Mouse (Mus musculus): ENCODE measurements at regions not wholly inside any gene's neighbourhood (a gene's known extent, or its start where the extent isn't known, plus 50 kb on each side); places are given as distances from the start of the nearest gene placed in this dataset.

DNA sequence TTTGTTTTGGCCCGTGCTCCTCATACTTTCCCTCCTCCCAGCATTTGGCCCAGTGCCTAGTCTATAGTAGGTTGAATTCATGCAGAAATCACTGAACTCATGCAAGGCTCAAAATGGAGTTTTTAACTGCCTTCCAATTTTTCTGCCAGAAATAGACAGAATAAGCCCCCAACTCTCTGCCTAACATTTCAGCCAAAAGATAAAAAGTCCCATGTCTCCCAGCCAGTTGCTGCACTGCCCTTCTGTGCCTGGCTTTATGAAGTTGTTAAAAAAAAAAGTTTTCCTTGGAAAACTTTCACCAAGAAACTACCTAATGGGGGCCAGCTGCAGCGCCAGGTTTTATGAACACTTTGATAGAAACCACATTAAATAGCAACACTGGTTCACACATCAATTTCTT is 222.0 kb downstream of the Zic3 start:
- Histone ChIP-seq H3K9ac (replicated peaks) (no peak overlapping the region), H3K27me3 (no peaks in the 10 kb centered on the region), H3K4me2 (replicated peaks) (no peak overlapping the region), H3K4me1 (no peaks in the 10 kb centered on the region), H3K9me3 (no peaks in the 10 kb centered on the region), H3K27ac (replicated peaks) (no peak overlapping the region), H3K4me3 (no peak overlapping the region), H3K36me3 (no peaks in the 10 kb centered on the region)
- ATAC-seq (replicated peaks), result no peak
- 49% methylated on average over 2 of the region's 2 CpGs for WGBS

DNA sequence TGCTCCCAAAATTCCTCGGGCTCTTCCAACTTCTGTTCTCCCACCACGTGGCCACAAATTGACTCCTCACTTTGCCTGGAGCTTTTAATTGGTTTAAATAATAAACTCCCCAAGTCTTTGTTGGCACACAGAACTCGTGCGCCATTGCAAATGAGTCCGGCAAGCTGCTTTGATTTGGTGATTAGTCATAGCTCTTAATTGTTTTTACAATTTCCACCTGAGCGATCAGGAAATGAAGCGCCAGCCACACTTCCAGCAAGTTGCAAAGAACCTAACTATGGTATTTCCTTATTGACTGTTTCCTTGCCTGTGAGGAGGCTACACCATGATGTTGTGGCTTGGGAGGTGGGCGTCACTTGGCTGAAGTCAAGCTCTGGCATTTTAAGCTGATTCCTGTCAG is 233.5 kb downstream of the Zic3 start:
- Histone ChIP-seq H3K4me3 (no peak overlapping the region), H3K9ac (replicated peaks) (no peak overlapping the region), H3K9me3 (no peaks in the 10 kb centered on the region), H3K36me3 (no peaks in the 10 kb centered on the region), H3K4me2 (replicated peaks) (peak overlapping the region; percentile 11; the same call in 1 of the 2 replicates), H3K4me1 (no peaks in the 10 kb centered on the region), H3K27ac (replicated peaks) (no peak overlapping the region), H3K27me3 (no peaks in the 10 kb centered on the region)
- ATAC-seq (replicated peaks), result peak; percentile 57
- WGBS, result 28% methylated on average over 8 of the region's 8 CpGs

DNA sequence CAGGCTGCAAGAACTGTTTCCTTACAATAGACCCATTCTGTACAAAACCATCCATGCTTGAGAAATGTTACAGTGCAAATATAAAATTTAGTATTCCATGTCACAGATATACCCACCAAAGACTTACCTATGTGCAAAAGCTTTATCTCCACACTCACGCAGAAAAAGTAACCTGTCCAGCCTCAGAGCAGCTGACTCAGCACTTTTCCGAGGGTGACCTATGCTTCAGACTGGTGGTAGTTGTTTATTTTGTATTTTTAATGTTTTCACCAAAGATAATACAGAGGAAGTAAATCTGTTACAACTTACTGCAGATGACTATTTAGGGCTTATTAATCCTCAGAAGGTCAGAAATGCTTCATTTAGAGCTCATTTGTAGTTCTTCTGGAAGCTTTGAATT is 260.4 kb downstream of the Zic3 start:
- H3K36me3 ChIP-seq, result no peaks in the 10 kb centered on the region
- H3K4me3 ChIP-seq, result no peak overlapping the region
- H3K9me3 ChIP-seq, result no peaks in the 10 kb centered on the region
- H3K27ac ChIP-seq (replicated peaks), result no peak overlapping the region
- no peak overlapping the region for H3K4me2 ChIP-seq (replicated peaks)
- no peak for ATAC-seq (replicated peaks)
- no peaks in the 10 kb centered on the region for H3K27me3 ChIP-seq
- no peaks in the 10 kb centered on the region for H3K4me1 ChIP-seq
- H3K9ac ChIP-seq (replicated peaks), result no peak overlapping the region
- WGBS, result 84% methylated on average over 2 of the region's 2 CpGs

DNA sequence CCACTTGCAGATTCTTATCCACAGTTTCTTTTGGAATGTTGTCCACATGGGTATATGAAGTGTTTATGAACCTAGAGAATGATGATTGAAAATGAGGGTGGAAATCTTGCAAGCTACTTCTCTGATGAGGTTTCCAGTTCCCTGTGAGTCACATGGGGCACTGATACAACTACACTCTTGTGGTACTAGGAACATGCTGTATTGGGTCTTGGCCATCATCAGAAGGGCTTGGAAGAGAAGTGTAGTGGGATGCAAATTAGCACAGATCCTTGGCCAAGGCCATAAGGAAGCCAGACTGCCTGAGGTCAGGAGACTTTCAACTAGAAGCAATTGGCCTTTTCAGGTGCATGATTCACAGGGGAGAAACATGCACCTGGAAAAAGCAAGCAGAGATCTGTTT is 300.3 kb downstream of the Zic3 start:
- H3K9me3 ChIP-seq, result no peaks in the 10 kb centered on the region
- H3K4me2 ChIP-seq (replicated peaks), result no peak overlapping the region
- H3K4me3 ChIP-seq, result no peak overlapping the region
- no peaks in the 10 kb centered on the region for H3K27me3 ChIP-seq
- ATAC-seq (replicated peaks), result no peak
- no peaks in the 10 kb centered on the region for H3K36me3 ChIP-seq
- no peaks in the 10 kb centered on the region for H3K4me1 ChIP-seq
- H3K27ac ChIP-seq (replicated peaks), result no peak overlapping the region
- H3K9ac ChIP-seq (replicated peaks), result no peak overlapping the region

DNA sequence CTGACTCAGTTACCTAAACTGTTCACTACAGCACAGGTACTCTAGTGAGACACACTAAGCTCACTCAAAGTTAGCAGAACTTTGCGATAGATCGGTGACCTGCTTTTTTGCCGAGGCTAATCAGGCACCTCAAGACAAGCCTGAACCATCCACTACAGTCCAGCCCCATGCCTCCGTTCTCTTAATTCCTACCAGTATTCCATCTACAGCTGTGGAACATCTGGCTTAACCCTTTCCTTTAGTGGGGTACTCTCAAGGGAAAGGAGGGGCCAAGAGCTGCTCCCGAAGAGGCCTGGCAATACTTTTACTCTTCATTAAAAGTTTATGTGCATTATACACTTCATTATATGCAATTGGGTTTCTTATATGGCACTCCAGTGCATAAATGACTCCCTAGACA is 329.1 kb downstream of the Zic3 start:
- H3K9me3 ChIP-seq, result no peaks in the 10 kb centered on the region
- no peak overlapping the region for H3K4me2 ChIP-seq (replicated peaks)
- 91% methylated on average over 5 of the region's 5 CpGs for WGBS
- H3K27me3 ChIP-seq, result no peaks in the 10 kb centered on the region
- no peak overlapping the region for H3K9ac ChIP-seq (replicated peaks)
- H3K4me1 ChIP-seq, result no peaks in the 10 kb centered on the region
- H3K36me3 ChIP-seq, result no peaks in the 10 kb centered on the region
- H3K4me3 ChIP-seq, result no peak overlapping the region
- ATAC-seq (replicated peaks), result no peak
- H3K27ac ChIP-seq (replicated peaks), result no peak overlapping the region

DNA sequence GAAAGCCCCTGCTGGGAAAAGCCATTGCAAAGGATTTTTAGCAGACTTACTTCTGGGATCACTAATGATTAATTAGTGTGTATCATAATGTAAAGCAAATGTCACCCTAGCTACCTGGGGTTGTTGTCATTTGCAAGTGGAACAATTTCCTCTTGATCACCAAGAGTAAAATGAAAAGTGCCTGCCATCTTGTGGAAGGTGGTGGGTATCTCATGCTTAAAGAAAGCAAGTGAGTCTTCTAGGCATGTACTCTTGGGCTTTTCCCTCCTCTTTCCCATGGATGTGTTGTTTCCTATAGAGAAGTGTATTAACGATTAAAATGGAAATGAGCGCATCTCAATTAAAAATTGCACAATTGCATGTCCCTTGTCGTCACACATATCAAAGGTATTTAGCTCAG is 355.4 kb downstream of the Zic3 start:
- Histone ChIP-seq H3K27ac (replicated peaks) (no peak overlapping the region), H3K4me3 (no peak overlapping the region), H3K4me2 (replicated peaks) (no peak overlapping the region), H3K27me3 (no peaks in the 10 kb centered on the region), H3K9ac (replicated peaks) (no peak overlapping the region), H3K9me3 (no peaks in the 10 kb centered on the region), H3K4me1 (no peaks in the 10 kb centered on the region), H3K36me3 (no peaks in the 10 kb centered on the region)
- ATAC-seq (replicated peaks), result no peak
- 56% methylated on average over 3 of the region's 3 CpGs for WGBS
